Mouse (Mus musculus) embryo, embryonic 10 days (tissue): ENCODE measurements at regions not wholly inside any gene's neighbourhood (a gene's known extent, or its start where the extent isn't known, plus 50 kb on each side); places are given as distances from the start of the nearest gene placed in this dataset.

Source experiments
- DNase-seq: peaks from one replicate; pipeline ENCODE4 v3.0.0-alpha.2; 2015; ENCODE audit warnings: low spot score

DNA sequence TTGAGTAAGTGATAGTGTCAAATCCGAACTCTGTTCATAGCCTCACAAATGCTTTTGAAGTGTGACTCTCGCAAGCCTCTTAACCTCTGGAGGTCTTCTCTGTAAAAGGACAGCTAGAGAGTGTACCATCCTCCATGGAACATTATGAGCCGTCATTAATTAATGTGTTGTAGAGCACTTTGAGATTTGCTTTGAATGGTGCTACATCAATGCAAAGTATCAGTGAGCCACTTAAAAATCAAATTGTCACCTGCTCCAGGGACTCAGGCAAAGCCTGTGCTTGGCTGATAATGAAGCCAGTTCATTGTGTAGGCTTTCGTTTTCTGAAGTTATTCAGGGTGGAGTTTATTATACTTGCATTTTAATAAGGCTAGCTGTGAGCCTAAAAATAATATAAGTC, 801.8 kb upstream of the B3galt2 start:
- DNase-seq: no peak

DNA sequence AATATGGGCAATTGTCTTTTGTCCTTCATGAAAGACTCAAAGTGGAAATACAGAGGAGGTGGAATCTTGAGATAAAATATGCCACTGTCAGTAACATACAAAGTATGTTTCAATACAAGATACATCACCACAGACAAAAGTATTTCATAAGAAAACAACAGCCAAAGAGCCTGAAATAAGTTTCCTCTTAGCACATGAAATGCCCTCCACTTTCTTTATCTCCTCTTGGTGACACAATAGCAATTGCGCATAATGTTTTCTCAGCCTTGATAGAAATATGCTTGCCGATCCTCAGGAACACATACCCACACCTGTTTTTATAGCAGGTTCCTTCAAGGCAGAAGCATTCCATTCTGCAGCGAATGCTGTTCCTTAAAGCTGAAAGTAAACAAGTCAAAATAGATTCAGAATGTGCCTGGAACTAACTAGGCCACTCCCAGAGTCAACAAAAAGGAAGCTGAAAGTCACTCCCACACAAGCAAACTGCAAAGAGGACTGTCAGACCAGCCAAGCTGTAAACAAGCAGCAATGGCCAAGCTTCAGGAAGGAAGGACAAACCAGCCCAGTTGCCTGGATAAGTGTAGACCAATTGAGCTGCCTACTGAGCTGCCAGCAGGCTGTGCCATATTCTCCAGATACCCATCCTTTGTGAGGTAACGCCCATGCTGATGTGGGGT, 773.3 kb upstream of the B3galt2 start:
- no peak for DNase-seq

DNA sequence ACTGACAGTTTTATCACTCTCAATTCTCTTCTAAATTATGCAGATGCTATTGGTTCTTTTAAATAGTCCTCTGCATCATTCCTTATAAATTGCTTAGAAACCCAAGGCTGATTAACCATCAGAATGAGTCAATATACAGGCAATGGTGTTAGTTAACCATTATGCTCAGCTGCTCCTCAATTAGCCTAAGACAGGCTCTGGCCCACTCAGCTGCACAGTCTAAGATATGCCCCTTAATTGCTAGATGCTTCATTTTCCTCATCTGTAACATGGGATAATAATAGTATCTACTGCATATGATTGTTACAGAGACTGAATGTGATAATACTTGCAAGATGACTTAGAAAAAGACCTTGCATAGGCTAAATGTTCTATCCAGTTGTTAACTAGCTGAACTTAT, 748.6 kb upstream of the B3galt2 start:
- DNase-seq: no peak

DNA sequence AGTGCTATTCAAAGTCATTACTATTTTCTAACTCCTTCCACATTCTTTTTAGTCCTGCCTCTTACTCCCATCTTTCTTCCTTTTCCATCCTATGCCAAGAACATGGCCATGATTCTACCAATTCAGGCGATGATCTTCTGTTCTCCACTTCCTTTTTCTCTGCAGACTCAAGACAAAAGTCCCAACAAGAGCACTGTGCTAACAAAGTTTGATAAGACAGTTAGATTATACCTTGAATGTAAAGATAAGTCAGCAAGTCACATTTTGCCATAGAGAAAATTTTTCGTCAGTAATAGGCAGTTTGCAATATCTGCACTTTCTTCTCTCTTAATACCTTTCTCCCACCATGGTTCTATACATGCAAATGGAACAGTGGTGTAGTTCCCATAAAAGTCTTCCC, 747.3 kb upstream of the B3galt2 start:
- DNase-seq: no peak

DNA sequence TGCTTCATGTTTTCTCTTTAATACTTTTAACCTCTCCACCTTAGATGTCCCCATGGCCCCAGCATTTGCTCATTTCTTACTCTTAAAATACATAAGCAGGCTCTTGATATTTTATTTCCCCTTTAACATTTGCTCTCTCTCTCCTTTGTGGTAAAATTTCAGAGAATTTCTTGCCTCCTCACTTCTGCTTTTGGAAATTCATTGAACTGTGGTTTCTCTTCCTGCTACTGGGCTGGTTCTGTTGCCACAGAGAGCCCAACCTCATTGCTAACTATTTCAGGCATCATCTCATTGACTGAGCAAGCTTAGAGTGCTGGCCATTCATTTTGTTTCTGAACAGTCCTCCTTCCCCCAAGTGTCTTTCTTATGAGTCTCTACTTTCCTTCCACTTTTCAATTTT, 746.3 kb upstream of the B3galt2 start:
- DNase-seq: no peak

DNA sequence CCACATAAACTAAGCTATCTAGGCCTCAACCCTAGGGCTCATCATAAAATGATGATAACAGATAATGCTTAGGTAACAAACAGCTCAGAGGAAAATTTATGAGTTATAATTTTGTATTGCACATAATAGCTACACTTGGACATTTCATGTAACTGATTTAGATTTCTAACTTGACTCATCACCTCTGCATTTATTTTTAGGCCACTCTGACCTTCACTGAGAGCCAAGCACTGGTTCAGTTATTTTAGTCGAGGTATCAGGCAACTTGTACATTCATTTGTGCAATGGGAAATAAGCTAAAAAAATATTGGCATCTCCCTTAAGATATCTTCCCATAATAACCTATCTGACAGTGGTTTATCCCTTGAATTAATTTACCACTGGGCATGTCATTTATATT, 745.4 kb upstream of the B3galt2 start:
- DNase-seq: no peak

DNA sequence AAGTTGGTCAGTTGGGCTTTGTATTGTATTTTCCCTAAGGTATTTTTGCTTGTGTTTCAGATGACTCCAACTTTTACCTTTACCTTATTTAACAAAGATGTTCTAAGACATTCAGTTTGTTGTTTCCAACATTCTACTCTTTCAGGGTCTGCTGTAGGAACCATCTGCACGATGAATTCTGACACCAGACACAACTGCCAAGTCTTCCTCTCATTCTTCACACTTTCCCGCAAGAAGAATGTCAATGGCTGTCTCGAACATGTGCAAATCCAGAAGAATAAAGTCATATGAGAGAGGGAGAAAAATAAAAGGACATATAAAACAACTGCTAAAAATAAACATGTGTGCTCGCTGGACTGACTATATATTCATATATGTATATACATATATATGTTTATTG, 730.6 kb upstream of the B3galt2 start:
- no peak for DNase-seq

DNA sequence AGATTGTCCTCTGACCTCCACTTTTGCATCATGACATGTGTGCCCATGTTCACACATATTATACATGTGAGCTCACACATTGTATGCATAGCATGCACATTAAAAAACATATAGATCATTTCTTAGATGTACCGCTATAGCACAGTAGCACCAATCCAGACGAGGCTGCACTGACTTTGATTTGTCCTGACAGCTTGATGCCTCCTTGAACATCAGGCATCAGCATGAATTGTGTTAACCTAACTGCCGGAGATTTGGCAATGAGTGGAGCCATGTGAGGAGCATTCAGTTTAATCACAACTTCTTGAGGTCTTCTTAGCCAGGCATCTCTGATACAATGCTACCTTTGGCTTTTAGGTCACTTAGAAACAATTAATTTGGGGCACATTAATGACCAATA, 683.8 kb upstream of the B3galt2 start:
- no peak for DNase-seq

DNA sequence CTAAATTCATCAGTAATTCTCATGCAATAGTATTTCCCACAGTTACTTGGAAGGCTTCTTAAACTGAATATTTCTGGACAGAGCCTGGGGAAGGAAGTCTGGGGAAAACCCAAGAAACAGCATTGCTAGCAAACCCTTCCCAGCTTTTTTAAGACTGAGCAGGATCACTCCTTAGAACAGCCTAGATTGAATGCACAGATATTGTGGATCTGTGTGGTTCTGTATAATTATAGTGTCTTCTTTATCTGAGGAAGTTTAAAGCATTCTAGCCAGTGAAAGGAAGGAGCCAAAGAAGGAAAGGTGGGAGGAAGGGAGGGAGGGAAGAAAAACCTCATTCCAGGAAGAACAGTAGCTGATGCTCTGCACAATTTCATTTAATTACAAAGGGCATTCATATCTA, 669.0 kb upstream of the B3galt2 start:
- DNase-seq: no peak

DNA sequence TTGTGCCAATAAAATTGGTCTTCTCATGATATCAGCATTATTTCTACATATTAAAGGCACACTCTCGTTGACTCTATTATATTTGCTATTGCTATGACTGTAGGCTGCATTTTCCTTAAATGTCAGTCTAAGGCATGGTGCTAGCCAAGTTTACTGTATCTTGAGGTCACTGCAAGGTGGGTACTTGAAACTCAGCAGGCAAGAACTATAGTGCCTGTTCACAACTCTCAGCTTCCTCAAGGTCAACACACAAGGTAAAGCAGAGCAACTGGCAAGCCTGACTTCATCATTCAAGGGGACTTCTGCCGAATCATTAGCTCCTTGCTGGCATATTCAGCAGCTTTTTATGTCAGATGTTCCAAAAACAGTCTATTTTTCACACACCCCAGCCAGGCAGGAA, 667.1 kb upstream of the B3galt2 start:
- DNase-seq: no peak

DNA sequence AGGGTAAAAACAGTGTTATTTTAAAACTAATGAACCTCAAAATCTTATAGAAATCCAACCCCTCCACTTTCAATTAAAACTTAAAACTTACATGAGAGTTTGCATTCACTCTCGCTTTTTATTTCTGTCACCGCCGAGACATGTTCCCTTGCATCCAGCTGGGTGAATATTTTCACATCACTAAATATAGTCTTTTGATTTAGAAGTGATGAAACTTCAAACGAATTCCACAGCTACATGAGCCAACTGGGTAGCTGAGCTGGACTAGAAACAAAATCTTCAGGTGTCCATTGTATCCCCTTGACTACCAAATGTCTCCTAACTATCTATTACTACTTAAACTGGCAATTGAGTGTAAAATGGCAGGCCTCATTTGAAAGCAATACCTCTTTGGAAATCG, 657.5 kb upstream of the B3galt2 start:
- DNase-seq: no peak

DNA sequence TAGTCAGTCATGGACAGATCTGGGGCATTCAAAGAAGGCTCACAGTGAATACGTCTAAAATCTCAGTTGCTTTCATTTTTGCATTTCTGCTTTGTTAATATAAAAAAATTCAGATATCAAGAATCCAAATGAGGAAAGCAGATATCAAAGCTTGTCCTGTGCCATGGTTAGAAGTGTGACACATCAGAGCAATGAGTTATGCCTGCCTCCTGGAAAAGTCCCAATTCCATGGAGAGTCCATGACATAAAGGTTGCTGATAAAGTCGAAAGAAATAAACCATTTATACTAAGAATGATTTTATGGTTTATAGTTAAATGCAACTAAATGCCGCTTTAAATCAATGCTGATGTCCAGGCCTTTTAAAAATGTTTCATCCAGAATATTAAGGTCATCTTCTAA, 656.8 kb upstream of the B3galt2 start:
- no peak for DNase-seq

DNA sequence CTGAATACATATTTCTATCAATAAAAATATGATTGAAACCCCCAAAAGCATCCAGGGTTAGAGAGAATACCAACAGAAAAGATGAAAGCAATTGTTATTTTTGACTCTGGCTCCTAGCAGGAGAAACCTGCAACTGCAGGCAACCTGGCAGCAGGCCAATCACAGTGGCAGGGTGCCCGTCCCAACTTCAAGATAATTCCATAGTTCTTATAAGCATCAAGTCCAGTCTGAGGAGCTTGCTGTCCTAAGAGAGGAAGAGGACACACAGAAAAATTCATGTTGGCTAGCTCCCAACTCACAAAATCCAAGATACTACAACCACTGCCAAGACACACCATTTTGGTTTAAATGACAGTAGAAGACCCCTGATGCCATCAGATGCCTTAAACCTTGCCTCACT, 654.9 kb upstream of the B3galt2 start:
- no peak for DNase-seq

DNA sequence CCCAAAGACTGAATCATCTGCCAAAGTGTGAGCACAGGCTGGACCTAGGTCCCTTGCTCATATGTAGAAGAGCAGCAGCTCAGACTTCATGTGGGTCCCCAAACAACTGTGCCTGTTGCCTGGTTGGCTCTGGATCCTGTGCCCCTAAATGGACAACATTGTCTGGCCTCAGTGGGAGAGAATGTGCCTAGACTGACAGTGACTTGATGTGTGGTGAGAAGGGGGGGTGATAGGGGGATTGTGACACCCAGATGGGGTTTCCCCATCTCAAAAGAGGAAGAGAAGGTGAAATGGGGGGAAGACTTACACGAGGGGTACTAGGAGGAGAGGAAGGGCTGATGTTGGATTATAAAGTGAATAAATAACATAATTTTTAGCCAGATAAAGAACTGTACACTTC, 640.2 kb upstream of the B3galt2 start:
- no peak for DNase-seq

DNA sequence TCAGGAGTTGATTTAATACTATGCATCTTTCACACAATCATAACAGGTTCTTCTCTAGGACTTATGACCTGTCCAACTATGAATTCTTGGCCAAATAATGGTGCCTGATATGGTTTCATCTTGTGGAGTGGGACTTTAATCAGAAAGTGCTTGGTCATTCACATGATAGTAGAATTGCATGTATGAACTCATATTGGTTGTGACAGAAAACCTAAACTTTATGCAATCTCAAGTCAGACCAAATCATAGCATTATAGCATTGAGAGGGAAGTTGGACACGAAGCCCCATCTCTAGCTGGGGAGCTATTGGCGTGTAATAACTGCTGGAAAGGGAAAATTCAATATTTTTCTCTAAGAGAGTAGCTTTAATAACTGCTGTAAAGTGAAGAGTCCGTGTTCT, 639.4 kb upstream of the B3galt2 start:
- no peak for DNase-seq

DNA sequence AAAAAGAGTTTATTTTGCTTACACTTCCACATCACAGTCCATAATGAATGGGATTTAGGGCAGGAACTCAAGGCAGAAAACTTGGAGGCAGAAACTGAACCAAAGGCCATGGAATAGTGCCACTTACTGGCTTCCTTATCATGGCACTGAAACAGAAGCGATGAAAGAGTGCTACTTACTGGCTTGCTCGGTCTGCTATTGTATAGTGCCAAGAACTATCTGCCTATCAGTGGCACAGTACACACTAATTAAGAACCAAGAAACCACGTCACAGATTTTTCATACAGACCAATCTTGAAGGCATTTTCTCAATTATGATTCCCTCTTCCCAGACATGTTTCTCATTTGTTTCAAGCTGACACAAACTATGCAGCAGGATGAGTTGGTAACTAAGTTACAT, 634.4 kb upstream of the B3galt2 start:
- DNase-seq: no peak

DNA sequence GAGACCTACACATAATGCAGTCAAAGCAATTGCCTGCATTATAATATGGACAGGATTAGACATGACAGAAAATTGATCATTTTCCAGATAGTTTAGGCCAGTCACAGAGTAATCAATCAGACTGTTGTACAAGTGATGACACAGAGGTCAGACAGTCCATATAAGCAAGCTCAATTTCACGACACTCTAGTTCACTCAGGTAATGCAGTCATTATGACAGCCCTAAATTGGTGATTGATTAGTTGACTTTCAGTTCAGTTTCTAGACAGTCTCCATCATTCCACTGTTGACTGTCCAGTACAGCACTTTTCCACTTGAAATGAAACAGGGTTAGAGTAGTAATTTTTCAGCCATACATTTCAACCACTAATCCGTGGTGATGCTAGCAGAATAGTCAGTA, 620.5 kb upstream of the B3galt2 start:
- no peak for DNase-seq

DNA sequence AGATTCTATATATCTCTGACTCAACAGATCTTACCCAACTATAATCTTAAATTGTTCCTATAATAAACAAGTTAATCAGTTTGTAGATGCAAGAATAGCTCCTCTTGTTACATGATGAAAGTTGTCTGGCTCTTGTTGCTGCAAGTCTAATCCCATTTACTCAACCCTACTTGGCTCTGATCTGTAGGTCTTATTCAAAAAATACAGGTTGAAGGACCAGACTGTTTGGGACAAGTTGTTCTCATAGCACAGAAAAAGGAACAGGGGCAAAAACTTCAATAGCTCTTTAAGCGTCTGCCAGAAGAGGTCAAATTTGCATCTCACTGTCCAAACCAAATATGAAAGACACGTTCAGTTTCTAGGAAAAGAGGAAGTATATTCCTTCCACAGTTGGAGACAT, 587.3 kb upstream of the B3galt2 start:
- no peak for DNase-seq

DNA sequence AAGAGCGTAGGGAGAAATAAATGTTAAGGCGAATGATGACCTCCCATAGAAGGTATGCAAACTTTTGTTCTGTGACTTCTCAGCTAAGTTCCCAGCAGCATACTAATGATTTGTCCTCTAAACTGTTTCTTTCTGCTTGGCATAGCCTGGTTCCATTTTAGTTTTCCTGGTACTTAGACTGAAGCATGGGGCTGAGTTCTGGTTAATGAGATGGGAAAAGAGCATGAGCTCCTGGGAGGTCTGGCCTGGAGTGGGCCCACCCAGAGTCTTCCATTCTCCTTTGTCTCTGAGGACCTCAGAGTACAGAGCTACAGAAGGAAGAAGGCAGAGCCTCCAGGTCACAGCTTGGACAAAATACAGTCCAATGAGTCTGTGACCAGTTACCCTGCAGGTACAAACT, 586.9 kb upstream of the B3galt2 start:
- no peak for DNase-seq

DNA sequence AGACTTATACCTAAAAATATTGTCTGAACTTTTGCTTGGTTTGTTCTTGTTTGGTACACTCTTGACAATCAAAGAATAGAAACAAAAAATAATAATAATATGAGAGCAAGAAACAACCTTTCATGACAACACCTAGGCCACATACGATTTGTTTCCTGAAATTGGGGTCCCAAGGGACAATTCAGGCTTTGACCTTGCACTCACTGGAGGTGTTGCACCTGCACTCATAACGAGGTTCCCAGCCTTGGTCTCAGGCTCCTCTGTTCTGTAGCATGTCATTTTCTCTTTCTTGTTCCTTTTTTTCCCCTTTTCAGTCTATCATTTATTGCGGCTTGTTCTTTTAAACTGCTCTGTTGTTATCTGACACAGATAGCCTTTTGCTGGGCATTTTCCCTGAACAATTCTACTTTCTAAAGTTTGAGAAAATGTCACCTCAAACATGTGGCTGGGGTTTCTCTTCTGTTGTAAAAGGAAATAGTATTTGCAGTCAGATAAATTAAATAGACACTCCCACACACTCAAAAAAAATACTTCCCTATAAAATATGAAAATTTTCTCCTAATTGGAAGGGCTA, 585.9 kb upstream of the B3galt2 start:
- no peak for DNase-seq

DNA sequence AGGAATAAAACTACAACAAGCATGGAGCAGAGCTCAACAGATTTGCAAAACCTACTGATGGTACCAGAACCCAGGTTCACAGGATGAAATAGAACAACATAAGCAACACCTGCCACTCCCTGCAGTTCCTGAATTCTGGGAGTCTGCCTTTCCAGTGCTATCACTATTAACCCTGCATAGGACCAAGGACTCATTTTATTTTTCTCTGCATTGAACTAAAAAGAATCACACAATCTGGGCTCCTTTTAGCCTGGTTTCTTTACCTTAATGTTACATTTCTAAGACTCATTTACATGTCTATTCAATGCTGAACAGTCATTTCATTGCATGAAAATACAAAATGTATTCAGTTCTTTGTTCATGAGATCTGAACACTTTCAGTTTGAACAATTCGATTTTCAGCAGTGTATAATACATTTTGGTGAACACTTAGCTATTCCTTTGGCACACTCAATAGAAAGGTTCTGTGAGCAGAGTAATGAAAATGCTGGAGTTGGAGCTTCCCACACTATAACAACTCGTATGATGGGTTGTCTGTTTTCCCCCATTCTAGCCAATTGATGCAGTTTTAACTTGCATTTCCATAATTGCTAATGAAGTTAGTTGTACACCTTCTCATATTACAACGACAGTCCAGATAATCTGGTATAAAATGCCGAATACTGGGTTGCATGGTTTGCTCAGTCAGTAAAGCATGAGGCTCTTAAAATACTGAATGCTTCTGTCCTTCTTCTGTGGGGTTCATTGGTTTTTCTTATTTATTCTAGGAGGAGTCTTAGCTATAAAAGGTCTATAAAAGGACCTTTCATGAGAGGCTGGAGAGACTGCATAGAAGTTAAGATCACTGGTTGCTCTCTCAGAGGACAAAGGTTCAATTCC, 579.5 kb upstream of the B3galt2 start:
- DNase-seq: no peak

DNA sequence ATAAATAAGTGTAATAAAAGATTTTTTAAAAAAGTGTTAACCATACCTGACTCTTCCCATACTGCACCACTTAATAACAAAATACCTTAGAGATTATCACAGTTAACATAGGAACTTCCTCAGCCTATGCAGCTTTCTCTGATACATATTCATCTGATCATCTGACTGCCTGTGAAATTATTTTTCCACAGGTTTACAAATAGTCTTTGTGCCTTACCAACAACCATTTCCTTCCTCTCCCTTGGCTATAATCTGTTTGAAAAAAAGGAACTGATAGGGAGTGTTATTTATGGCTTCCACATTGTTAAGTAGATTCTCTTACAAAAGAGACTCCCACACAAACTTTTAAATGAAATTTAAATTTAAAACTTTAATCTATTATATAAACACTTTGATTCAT, 575.0 kb upstream of the B3galt2 start:
- no peak for DNase-seq

DNA sequence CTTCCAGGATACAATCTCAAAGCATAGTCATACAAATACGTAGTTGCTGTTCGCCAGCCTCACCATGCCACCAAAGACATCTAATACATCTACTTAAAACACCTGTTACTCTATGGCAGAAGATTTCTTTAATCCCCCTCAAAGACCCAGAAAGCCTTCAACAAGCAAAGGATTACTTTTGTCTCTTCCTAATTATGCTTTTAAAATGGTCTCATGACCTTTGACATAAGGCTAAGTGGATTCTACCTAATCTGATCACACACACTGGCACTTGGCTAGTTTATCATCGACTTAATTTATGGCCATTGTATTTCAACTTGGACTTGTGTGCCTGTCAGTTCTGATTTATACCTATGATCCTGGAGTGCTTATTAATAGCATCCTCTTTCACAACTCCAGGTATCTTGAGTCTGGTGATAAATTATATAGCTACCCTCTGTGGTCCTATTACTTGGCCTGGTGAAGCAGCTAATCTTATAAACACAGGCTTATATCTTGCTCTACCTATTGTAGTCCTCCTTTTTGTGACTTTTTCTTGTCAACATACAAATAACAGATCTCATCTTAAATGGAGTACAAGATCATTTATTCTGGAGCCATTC, 568.6 kb upstream of the B3galt2 start:
- DNase-seq: peak; percentile 7
